Mouse (Mus musculus) adrenal gland, adult 2 months (tissue): ENCODE measurements around the gene Psen1. TPM values are rescaled to one million over a fixed set of nuclear protein-coding genes. Genes with fewer than 3 reads are reported as not detected.

Experiments
- DNase-seq: peaks from one replicate; pipeline ENCODE4 v3.0.0; 2021
- polyA plus RNA-seq: library from polyadenylated mRNA; depleted of rRNA; stranded (reverse); fragments of >200 nt; gene quantifications from 2 replicates; pipeline ENCODE4 v1.2.3, GENCODE M21; 2012; rRNA removed
- total RNA-seq, 2 experiments: library from RNA; stranded (reverse); gene quantifications; 2 replicates each; pipeline ENCODE4 v1.2.3; 2021

Psen1 gene
- total and polyA plus RNA-seq, 3 experiments, result 15.6 to 97.6 (median 64.4) TPM

DNA sequence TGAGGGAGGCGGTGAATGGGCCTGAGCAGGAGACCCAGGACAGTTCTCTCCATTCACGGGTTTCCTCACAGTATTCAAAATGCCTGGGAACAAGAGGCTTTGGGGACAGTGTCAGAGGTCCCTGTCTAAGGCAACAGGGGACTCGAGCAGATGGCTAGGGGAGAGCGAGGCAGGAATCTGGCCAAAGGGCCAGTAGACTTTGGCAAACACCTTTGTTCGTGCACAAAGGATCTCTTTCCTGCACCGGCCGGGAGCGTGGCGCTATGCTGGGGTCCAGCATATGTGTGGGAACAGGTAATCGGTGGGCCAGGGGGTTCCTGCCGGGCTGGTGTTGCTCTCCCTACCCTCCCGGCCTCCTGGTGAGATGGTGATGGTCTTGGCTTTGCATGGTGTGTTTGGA is 87.7 kb downstream of the Psen1 start:
- DNase-seq, result no peak

GRCm38 (mm10) chr12:83776766-83777165 is 88.8 kb downstream of the Psen1 start:
- DNase-seq, result no peak

GRCm38 (mm10) chr12:83780181-83780580 is 92.2 kb downstream of the Psen1 start:
- no peak for DNase-seq

DNA sequence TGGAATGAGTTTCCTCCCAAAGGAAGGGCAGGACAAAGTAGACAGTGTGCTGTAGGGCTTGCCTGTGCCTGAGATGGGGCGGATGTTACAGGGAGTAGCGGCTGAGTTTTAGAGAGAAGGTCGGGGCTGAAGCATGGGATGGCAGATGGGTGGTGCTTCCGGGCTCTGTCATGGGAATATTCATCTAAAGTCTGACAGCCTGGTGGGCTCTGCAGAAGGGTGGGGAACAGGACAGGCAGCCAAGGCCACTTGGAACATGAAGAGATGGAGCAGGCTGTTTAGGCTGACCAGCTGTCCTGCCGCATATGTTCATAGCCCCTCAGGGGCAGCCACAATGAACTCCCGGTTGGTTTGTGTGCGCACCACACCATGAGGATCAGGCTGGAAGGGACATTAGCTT is 93.3 kb downstream of the Psen1 start:
- no peak for DNase-seq

DNA sequence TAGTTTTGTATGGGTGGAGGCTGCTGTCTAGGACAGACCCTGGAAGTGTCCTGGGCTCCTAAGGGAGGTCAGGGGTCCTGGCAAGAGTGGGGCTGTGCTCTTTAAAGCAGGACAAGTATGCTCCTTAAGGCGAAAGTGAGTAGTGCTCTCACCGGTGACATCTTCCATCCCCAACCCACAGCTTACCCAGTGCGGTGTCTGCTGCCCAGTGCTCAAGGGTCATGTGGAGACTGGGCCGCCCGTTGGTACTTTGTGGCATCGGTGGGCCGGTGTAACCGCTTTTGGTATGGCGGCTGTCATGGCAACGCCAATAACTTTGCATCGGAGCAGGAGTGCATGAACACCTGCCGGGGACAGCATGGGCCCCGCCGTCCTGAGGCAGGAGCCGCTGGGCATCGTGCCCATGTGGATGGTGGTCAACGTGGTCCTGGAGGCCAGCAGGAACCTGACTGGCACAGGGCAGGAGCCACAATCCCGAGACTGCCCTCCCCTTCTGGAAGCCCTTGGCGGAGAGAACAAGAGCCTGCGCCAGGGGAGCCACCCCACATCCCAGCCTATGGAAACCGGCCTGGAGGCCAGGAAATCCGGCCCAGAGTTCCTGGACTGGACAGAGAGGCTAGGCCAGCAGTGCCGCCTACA is 93.8 kb downstream of the Psen1 start:
- no peak for DNase-seq

DNA sequence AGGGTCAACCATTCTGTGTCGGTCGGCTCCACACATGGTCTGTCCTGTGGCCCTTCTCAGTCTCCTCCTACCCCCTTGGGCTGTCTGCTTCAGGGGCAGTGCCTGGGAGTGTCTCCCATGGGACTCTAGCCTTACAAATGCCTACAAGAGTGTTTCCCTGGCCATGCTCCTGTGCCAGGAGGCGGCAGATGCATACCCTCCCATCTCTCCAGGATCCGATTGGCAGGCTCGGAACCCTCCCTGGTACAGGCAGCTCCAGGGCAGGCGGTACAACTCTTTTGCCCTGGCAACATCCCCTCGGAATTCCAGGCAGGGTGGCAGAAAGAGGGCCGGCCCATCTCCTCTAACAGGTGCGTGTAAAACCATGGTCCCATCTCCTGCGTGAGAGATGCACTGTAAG is 94.7 kb downstream of the Psen1 start:
- DNase-seq, result no peak

Other genes with a start within 250 kb of the Psen1 start
- gene Dpf3, start 200.4 kb upstream of the Psen1 start, total RNA-seq, result 1 to 10 TPM; 7.6 to 8.6 TPM
- gene Dpf3, start 200.4 kb upstream of the Psen1 start, polyA plus RNA-seq, result 6.6 TPM in 2 replicates
- 10 to 100 TPM; 36.3 to 54.2 TPM for gene Dcaf4, start 167.7 kb upstream of the Psen1 start, total RNA-seq
- gene Dcaf4, start 167.7 kb upstream of the Psen1 start, polyA plus RNA-seq, result 38.1 and 43.4 TPM in 2 replicates
- 10 to 100 TPM; 31.0 to 35.0 TPM for gene Zfyve1, start 90.9 kb upstream of the Psen1 start, total RNA-seq
- 20.3 and 21.1 TPM in 2 replicates for gene Zfyve1, start 90.9 kb upstream of the Psen1 start, polyA plus RNA-seq
- 100 to 1,000 TPM in 1 of 2 experiments, 10 to 100 TPM in 1; 76.6 to 102 TPM for gene Rbm25, start 56.9 kb upstream of the Psen1 start, total RNA-seq
- gene Rbm25, start 56.9 kb upstream of the Psen1 start, polyA plus RNA-seq, result 15.9 and 17.0 TPM in 2 replicates
- gene Papln, start 75.5 kb downstream of the Psen1 start, total RNA-seq, result 1 to 10 TPM; 1.3 to 2.0 TPM
- gene Papln, start 75.5 kb downstream of the Psen1 start, polyA plus RNA-seq, result 5.0 and 6.1 TPM in 2 replicates
- 10 to 100 TPM; 49.9 to 53.8 TPM for gene Numb, start 233.8 kb downstream of the Psen1 start, total RNA-seq
- 68.9 and 69.9 TPM in 2 replicates for gene Numb, start 233.8 kb downstream of the Psen1 start, polyA plus RNA-seq